Mouse (Mus musculus) CH12F3 (cell line): ENCODE measurements around the gene Tars2.
"Not testable (repeated sequence)": the region's sequence is repeated elsewhere in the genome, so short reads cannot be mapped to it uniquely, and the experiment has no call there.

Experiments used
- in situ Hi-C: fragments of 300-500 bp; cut with MboI; formaldehyde crosslinking; loops from 2 replicates; pipeline ENCODE4 v1.14.3; 2020; ENCODE audit warnings: low sequenced_read_pairs

Gene Tars2

DNA sequence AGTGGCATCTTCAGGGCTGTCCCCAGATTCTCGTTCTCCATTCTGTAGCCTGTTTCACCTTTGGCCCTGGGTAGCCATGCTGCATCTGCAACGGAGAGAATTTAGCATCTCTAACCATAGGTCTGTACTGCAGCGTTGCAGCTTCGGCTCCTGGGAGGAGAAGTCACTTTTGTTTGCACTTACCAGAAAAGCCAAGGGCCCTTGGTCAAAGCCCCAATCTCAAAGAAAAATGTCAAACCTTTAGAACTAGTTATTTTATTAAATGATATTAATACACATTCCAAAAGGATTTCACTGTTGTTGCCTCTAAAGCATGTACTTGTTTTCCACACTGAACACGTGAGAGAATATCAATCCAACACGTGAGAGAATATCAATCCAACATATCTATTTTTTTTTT, at the start of gene Tars2:
Gene Tars2 (minus strand): TSS at position 101 of the 400 bp plus-strand sequence.
- in situ Hi-C loops, result no loop called here

DNA sequence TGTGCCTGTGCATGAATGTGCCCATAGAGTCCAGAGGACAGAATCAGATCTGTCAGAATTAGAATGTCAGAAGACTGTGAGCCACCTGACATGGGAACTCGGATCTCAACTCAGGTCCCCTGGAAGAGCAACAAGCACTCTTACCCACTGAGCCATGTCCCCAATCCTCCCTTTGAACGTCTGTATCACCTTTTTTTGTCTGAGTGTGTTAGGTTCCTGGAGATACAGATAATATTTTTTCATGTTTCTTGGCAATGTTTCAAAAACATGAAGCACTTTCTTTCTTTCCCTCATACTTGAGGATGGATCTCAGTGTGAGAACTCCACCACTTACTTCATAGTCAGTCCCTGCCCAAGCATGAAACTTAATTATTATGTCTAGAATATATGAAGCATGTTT, 48.4 kb upstream of the Tars2 start:
- in situ Hi-C loops, result no loop called here

DNA sequence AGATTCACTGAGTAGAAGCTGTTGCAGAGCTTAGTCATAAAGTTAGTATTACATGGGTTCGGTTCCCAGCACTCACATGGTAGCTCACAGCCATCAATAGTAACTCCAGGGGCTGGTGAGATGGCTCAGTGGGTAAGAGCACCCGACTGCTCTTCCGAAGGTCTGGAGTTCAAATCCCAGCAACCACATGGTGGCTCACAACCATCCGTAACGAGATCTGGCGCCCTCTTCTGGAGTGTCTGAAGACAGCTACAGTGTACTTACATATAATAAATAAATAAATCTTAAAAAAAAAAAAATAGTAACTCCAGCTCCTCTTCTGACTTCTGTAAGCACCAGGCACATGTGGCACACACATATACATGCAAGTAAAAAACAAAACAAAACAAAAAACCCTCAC, 47.6 kb upstream of the Tars2 start:
- in situ Hi-C loops, result not testable (repeated sequence)

- in situ Hi-C loops, result no loop called here
These were observed 46.7 kb upstream of the Tars2 start for GRCm38 (mm10) chr3:95806677-95807076.

DNA sequence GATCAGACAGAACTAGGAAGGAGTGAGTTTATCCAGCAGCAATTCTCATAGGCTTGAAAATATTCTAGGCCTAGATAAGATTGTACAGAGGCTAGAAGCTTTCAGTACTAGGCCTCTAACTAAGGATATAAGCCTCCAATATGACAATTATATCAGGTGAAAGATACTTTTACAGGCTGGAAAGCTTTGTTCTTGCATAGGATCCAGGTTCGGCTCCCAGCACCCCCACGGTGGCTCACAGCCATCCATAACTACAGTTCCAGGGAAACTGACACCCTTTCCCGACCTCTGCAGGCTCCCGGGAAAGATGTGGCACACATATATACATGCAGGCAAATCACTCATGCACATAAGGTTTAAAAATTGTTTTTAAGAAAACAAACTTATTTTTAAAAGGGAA, 43.8 kb upstream of the Tars2 start:
- in situ Hi-C loops, result no loop called here

- in situ Hi-C loops, result no loop called here
These were observed 38.8 kb upstream of the Tars2 start for GRCm38 (mm10) chr3:95798756-95799155.

- in situ Hi-C loops, result no loop called here
These were observed 34.3 kb upstream of the Tars2 start for GRCm38 (mm10) chr3:95794299-95794698.

- in situ Hi-C loops, result no loop called here
These were observed 33.7 kb upstream of the Tars2 start for GRCm38 (mm10) chr3:95793662-95794061.

GRCm38 (mm10) chr3:95785501-95785900, 25.5 kb upstream of the Tars2 start:
- in situ Hi-C loops, result no loop called here

DNA sequence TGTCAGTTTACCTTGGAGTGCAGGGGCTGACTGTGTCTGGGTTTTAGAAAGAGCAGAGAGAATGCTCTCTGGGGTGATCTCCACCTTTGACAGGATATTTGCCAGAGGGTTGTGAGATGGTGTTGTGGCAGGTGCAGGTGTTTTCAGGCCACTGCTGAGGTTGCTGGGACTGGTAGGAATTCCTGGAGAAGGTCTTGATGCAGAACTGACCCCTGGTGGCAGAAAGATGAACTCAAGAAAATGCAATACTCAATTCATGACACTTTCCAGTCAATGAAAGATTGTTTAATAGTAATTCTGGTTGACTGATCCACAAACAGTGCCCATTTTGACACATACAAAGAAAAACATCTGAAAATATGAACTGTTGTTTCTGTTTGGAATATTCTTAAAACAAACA, 12.0 kb upstream of the Tars2 start:
- in situ Hi-C loops, result no loop called here

- in situ Hi-C loops, result no loop called here
These were observed 5.5 kb upstream of the Tars2 start for GRCm38 (mm10) chr3:95765534-95765933.

- in situ Hi-C loops, result no loop called here
These were observed 3.8 kb upstream of the Tars2 start for GRCm38 (mm10) chr3:95763811-95764210.

DNA sequence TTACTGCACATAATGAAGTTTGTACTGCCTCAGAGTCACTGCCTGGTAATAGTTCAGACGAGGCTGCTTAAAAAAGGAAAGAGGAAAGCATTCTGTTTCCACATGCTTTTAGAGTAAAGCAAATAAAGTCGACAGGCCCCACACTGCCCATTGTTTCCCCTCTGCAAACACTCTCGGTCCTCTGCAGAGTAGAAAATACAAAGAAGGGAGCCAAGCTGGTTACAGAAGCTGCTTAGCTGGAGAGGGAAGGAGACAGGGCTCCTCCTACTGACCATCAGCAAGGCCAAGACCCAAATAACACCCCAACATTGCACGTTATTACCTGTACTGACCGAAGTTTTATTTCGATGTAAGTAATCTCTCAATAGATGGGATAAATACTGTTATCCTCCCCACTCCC, 3.0 kb upstream of the Tars2 start:
- in situ Hi-C loops, result no loop called here

GRCm38 (mm10) chr3:95761771-95762170, 1.8 kb upstream of the Tars2 start:
- in situ Hi-C loops, result no loop called here

DNA sequence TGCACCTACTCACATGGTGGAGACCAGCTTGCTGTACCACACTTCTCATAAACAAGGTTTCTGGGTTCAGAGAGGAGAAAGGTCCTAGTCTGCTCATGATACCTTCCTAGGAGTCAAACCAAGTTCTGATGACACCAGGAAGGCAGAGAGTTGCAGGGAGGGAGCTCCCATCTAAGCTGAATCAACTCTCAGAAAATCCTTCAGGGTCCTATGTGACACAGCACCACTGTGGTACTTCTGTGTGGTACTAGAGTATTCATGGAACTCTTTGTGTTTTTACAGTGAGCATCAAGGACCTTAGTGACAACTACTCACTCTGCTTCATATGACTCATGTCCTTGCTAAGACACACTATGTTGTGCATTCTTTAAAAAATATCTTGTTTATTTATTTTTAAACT, 650 bp upstream of the Tars2 start:
- in situ Hi-C loops, result no loop called here

DNA sequence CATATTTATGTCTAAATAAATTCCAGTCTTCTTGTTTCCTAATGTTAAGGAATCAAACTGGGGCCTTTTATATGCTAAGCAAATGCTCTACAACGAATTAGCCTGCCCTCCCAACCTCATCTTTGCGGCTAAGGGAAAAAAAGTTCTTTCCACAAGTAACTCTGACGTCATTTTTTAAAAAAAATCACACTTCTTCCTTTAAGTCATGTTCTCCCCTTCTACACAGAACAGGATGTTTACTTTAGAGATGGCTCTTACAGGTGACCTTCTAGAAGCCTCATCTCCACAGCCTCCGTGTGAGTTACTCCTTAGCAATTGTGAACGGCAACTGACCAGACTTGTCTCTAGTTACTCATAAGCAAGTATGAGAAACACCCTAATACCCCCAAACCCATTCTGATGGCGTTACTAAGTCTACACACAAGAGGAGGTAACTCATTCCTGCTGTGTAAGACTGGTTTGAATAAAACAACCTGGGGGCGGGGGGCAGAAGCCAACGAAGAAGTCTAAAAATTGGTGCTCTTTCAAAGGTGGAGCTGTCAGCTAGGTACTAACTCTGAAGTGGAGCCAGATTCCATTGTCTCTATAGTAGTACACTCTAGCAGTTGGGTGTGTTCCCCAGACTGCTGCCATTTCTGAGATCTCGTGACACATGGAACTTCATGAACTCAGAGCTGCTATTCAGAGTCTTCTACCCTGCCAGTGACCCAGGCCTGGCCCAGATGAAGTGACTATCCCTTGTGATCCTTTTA, 1.4 kb downstream of the Tars2 start:
- in situ Hi-C loops, result no loop called here

DNA sequence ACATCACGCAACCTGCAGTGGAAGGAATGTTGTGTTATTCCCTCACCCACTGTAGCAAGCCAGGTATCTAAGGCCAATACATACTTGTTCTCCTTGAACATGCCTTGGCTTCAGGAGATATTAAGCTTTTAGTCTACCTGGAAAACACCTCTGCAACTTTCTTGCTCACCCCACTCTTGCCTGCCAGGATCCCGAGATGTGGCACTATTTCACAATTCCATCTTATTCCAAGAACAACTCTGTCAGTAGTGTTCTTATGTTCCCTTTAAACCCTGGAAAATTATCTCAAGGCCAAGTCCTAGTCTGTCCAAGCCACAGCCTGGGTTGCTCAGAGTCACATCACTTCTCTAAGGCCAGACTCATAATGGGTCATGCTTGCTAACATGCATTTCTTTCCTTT, 3.2 kb downstream of the Tars2 start:
- in situ Hi-C loops, result no loop called here

DNA sequence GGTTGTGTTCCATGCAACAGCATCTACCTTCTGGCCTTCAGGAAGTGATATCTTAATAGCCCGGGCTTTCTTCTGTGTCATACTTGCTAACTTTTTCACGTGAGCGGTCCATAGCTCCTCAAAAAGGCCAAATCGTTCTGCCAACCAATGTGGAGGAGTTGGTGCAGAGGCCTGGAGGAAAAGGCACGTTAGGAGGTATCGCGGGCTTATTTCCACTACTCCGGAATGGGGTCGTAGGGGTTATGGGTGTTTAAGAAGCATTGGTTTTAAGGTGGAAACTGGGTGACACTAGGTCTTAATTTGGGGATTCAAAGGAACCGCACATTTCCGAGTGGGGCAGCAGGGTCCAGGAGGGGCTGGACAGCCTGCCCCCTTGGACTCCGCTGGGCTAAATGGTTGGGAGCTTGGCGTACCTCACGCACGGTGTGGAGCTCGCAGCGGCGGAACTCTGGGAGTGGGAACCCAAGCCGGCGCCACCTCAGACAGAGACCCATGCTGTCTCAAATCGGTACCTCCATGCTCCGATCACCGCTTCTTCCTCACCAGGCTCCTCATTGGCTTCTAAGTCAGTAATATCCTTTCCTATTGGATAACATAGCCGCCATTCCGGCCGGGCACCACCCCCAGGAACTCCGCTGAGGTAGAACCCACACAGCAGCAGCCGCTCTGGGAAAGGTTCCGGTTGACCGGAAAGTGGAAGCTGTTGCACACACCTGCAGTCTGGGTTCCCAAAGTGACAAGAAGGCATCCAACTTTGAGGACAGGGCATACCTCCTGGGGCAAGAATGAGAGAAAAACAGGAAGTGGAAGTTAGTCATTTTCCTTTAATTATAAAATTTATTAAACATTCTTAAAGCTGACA, 5.4 kb downstream of the Tars2 start:
- in situ Hi-C loops, result no loop called here

DNA sequence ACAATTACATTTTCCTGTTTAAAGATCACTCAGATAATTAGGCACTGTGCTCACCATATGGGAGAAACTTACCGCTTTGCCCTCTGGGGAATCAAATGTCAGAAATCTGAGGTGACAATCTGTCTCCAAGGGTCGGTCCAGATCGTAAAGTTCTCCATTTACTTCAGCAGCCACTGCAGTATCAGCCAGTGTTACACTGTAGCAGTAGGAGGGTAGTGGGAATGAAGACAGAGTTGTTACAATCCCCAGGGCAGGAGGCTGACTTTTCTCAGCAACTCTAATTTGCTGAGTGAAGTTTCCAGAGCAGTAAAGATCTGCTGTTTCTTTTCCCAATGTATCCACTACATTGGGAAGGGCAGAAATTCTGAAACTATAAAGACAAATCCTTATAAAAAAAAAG, 7.1 kb downstream of the Tars2 start:
- in situ Hi-C loops, result no loop called here

DNA sequence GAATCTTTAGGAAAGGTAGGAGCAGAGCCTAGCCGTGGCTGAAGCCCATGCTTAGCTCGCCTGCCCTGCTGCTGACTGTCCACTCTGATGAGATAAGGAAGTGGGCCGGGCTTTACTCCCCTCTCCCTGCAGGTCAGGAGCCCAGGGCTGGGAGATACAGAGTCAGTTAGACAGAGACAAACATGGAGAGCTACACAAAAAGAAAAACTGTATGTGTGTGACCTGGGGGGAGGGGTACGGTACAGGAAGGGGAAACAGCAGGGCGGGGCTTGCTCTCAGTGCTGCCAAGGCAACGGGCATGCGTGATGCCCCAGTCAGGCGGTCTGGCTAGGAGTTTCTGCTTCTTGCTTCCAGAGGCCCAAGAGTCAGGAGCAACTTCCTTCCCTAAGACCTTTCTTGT, 19.6 kb downstream of the Tars2 start:
- in situ Hi-C loops, result no loop called here

DNA sequence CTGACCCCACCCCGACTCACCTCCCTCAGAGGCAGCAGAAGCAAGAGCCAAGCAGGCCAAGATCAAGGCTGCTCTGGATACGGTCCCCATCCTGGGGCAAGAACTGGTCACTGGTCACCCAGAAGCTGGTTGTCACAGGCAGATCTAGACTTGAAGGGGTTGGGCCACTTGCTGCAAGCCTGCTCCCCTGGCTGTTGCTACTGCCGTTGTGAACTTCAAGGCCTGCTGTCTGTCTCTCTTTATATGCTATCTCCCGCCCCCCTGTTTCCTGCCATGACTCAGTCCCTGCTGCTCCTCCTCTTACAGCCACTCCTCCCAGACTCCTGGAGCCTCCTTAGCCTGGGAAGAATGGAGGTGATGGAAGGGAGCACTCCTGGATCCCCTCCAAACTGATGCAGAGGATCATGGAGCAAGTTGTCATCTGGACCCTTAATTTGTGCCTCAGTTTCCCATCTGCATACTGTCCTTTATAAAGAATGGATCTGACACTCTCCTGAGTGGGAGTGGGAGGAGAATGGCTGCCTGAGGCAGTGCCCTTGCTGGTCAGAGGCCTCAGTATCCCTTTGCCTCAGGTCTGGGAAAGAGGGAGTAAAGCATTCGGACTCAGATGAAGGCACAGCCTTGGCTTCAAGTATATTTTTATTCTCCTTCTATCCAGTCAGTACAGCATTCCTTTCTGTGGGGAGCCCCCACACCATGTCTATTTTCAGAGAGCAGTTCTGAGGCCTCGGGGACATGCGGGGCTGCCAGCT, 20.5 kb downstream of the Tars2 start, which contains the start of gene Ecm1:
Gene Ecm1 (minus strand): TSS at position 217 of the 752 bp plus-strand sequence.
- in situ Hi-C loops, result no loop called here
